ENCODE assay signal across 28 mouse cellular contexts in genomic region chr11:77174531-77174930, GRCm38 (mm10). TPM values are rescaled to one million over a fixed set of nuclear protein-coding genes. Genes with fewer than 3 reads are reported as not detected.
DNase-seq lines count a peak whose midpoint lies in the region; ATAC-seq lines count a peak whose summit lies in the region.
"Had no signal": no experiment of that assay in that cellular context is flagged by ENCODE, and none has a peak within 500 bp of the region (broad histone marks: within the 10 kb centered on the region; RNA-seq: fewer than 3 reads in every experiment).

No protein-coding gene starts in this region.

- H3K27ac ChIP-seq in limb, embryonic 13.5 days = 0 out of 2 replicates have a peak overlapping the region, but pooled peaks have one; percentile 12
- H3K27ac ChIP-seq in limb, embryonic 10.5 days = no peak overlapping the region
- H3K27ac ChIP-seq in forebrain, embryonic 11.5 days (ENCODE audit: low read depth, low read length) = no peak overlapping the region
- H3K27ac ChIP-seq: forebrain, embryonic 10.5 days; hindbrain, embryonic 10.5 days; intestine, embryonic 15.5 days; limb, embryonic 12.5 days; liver, embryonic 12.5 days; midbrain, embryonic 13.5 days had no signal

- H3K9ac ChIP-seq in limb, embryonic 13.5 days = no peak overlapping the region
- H3K9ac ChIP-seq in forebrain, embryonic 11.5 days (ENCODE audit: low read length) = no peak overlapping the region
- H3K9ac ChIP-seq: forebrain, postnatal 0 days; heart, embryonic 12.5 days; intestine, embryonic 15.5 days; limb, embryonic 12.5 days; liver, embryonic 12.5 days; midbrain, embryonic 13.5 days had no signal

- no peaks in the 10 kb centered on the region for H3K9me3 ChIP-seq in limb, embryonic 13.5 days
- H3K9me3 ChIP-seq in limb, embryonic 10.5 days (replicated peaks) = no peaks in the 10 kb centered on the region
- no peaks in the 10 kb centered on the region for H3K9me3 ChIP-seq in forebrain, embryonic 11.5 days (ENCODE audit: control insufficient read depth, low read length)
- H3K9me3 ChIP-seq: forebrain, embryonic 10.5 days; heart, embryonic 12.5 days; hindbrain, embryonic 10.5 days; intestine, embryonic 15.5 days; limb, embryonic 12.5 days; liver, embryonic 12.5 days; midbrain, embryonic 13.5 days had no signal

- 66% methylated on average over 7 of the region's 7 CpGs for WGBS in limb, embryonic 13.5 days
- WGBS in limb, embryonic 10.5 days = 87% methylated on average over 7 of the region's 7 CpGs
- 75% methylated on average over 7 of the region's 7 CpGs for WGBS in forebrain, embryonic 11.5 days

- H3K36me3 ChIP-seq in limb, embryonic 13.5 days = no peaks in the 10 kb centered on the region
- H3K36me3 ChIP-seq in limb, embryonic 10.5 days = no peaks in the 10 kb centered on the region
- H3K36me3 ChIP-seq in forebrain, embryonic 11.5 days (ENCODE audit: control insufficient read depth, insufficient read depth, low read length) = no peaks in the 10 kb centered on the region
- H3K36me3 ChIP-seq: forebrain, embryonic 10.5 days; heart, embryonic 12.5 days; hindbrain, embryonic 10.5 days; intestine, embryonic 15.5 days; limb, embryonic 12.5 days; liver, embryonic 12.5 days; midbrain, embryonic 13.5 days had no signal

- H3K4me1 ChIP-seq in limb, embryonic 13.5 days = no peaks in the 10 kb centered on the region
- no peaks in the 10 kb centered on the region for H3K4me1 ChIP-seq in limb, embryonic 10.5 days
- no peaks in the 10 kb centered on the region for H3K4me1 ChIP-seq in forebrain, embryonic 11.5 days (replicated peaks; ENCODE audit: control insufficient read depth, insufficient read depth, low read length)
- H3K4me1 ChIP-seq: forebrain, embryonic 10.5 days; heart, embryonic 12.5 days; intestine, embryonic 15.5 days; liver, embryonic 12.5 days; midbrain, embryonic 13.5 days had no signal

- ATAC-seq in limb, embryonic 13.5 days (ENCODE audit: low FRiP score, low read depth) = no peak
- no peak for ATAC-seq in forebrain, embryonic 11.5 days (replicated peaks; ENCODE audit: low FRiP score)
- ATAC-seq: CD4-positive, CD25-positive, alpha-beta regulatory T cell, adult 4 months; forebrain, postnatal 0 days; hindbrain, embryonic 16.5 days; intestine, embryonic 15.5 days; liver, embryonic 12.5 days; midbrain, embryonic 13.5 days had no signal

- H3K4me2 ChIP-seq in limb, embryonic 13.5 days (replicated peaks) = no peak overlapping the region
- H3K4me2 ChIP-seq in forebrain, embryonic 11.5 days (ENCODE audit: low read depth, low read length, severe bottlenecking) = no peak overlapping the region
- H3K4me2 ChIP-seq: heart, embryonic 12.5 days; intestine, embryonic 15.5 days; limb, embryonic 12.5 days; liver, embryonic 12.5 days; midbrain, embryonic 13.5 days had no signal

- peak; percentile 29 to 48 for DNase-seq in frontal cortex, adult 2 months (ENCODE audit: extremely low spot score in 1 of 2, low spot score in 1 of 2)
- DNase-seq in frontal cortex, postnatal 25 days (ENCODE audit: low spot score in 2 of 2) = no peak
- DNase-seq in limb, embryonic 10.5 days (ENCODE audit: low spot score) = no peak
- peak; percentile 17 to 28 for DNase-seq in layer of hippocampus, adult 8-10 months (ENCODE audit: low spot score in 2 of 2)
- peak; percentile 58 for DNase-seq in telencephalon, adult 2 months (ENCODE audit: low read depth, low spot score)
- DNase-seq in forebrain, embryonic 11.5 days (ENCODE audit: low spot score) = no peak
- DNase-seq: adrenal gland, adult 2 months; cerebellum, adult 9-10 months; forebrain, postnatal 0 days; gastrocnemius, postnatal 25 days; heart, adult 18-20 months; heart, postnatal 10 days; kidney, adult 9 months; kidney, postnatal 14 days; lung, adult 18-20 months; right cerebral cortex, postnatal 25 days; spleen, adult 18-20 months; thymus, postnatal 14 days had no signal

- no peak overlapping the region for H3K4me3 ChIP-seq in limb, embryonic 13.5 days
- no peak overlapping the region for H3K4me3 ChIP-seq in limb, embryonic 10.5 days
- H3K4me3 ChIP-seq in forebrain, embryonic 11.5 days (ENCODE audit: low read depth, low read length) = no peak overlapping the region
- H3K4me3 ChIP-seq: forebrain, embryonic 10.5 days; heart, embryonic 12.5 days; hindbrain, embryonic 10.5 days; intestine, embryonic 15.5 days; limb, embryonic 12.5 days; liver, embryonic 12.5 days; midbrain, embryonic 13.5 days had no signal

- H3K27me3 ChIP-seq in limb, embryonic 13.5 days = no peaks in the 10 kb centered on the region
- 0 out of 2 replicates have a peak, but pooled peaks cover under 1% of the 10 kb centered on the region for H3K27me3 ChIP-seq in limb, embryonic 10.5 days (ENCODE audit: low read depth, poor library complexity, severe bottlenecking)
- H3K27me3 ChIP-seq in forebrain, embryonic 11.5 days (ENCODE audit: control insufficient read depth, insufficient read depth, low read length) = no peaks in the 10 kb centered on the region
- H3K27me3 ChIP-seq: heart, embryonic 12.5 days; intestine, embryonic 15.5 days; limb, embryonic 12.5 days; liver, embryonic 12.5 days had no signal

RNA-seq across cellular contexts. Expression of gene Efcab5, which starts 14.2 kb away (rescaled TPM):
- 4.0 and 4.1 TPM in 2 replicates for polyA plus RNA-seq in frontal cortex, adult 2 months (2012; rRNA removed)
- polyA plus RNA-seq in limb, embryonic 13.5 days (2015; fragmentation: Nextera tagmentation; extraction: Ambion mirVana) = 0.18 and 0.25 TPM in 2 replicates
- 0.09 and 0.16 TPM in 2 replicates for polyA plus RNA-seq in limb, embryonic 10.5 days (2016; fragmentation: Nextera tagmentation; extraction: Ambion mirVana)
- total RNA-seq in layer of hippocampus, adult 8-10 months (2022) = 1 to 10 TPM; 3.0 to 6.1 (median 4.4) TPM
- 0.13 and 1.0 TPM in 2 replicates for polyA plus RNA-seq in forebrain, embryonic 11.5 days (2014; fragmentation: Nextera tagmentation; extraction: Ambion mirVana)

RNA-seq across cellular contexts. Expression of gene Ssh2, which starts 41.6 kb away (rescaled TPM):
- 14.6 and 15.6 TPM in 2 replicates for polyA plus RNA-seq in frontal cortex, adult 2 months (2012; rRNA removed)
- polyA plus RNA-seq in limb, embryonic 13.5 days (2015; fragmentation: Nextera tagmentation; extraction: Ambion mirVana) = 6.5 and 8.6 TPM in 2 replicates
- polyA plus RNA-seq in limb, embryonic 10.5 days (2016; fragmentation: Nextera tagmentation; extraction: Ambion mirVana) = 6.6 and 8.8 TPM in 2 replicates
- 10 to 100 TPM; 33.1 to 38.3 (median 36.1) TPM for total RNA-seq in layer of hippocampus, adult 8-10 months (2022)
- 16.0 and 17.6 TPM in 2 replicates for polyA plus RNA-seq in forebrain, embryonic 11.5 days (2014; fragmentation: Nextera tagmentation; extraction: Ambion mirVana)

Comparison
In these comparisons a context has a peak if more than half of its experiments do, and no peak if none do; other contexts are left out.
1. DNase-seq: peak in frontal cortex, adult 2 months (2 of 2), layer of hippocampus, adult 8-10 months (2 of 2) and telencephalon, adult 2 months (single experiment); none in frontal cortex, postnatal 25 days (0 of 2), limb, embryonic 10.5 days (single experiment) and forebrain, embryonic 11.5 days (single experiment).